Mouse (Mus musculus) brain, embryonic 14.5 days (tissue): ENCODE measurements around the gene Hk1.
"Not testable (repeated sequence)": the region's sequence is repeated elsewhere in the genome, so short reads cannot be mapped to it uniquely, and the experiment has no call there.

ENCODE experiments used
- CTCF ChIP-seq: fragments of 200-500 bp; IDR thresholded peaks from 2 replicates; pipeline ENCODE4 v1.5.1; 2012; ENCODE audit warnings: inconsistent platforms, mild to moderate bottlenecking, moderate library complexity, borderline replicate concordance; ENCODE audit not compliant: insufficient read depth, insufficient read length; ENCODE audit errors: extremely low read depth
- POLR2A ChIP-seq: fragments of 200-500 bp; IDR thresholded peaks from 2 replicates; pipeline ENCODE4 v1.6.1; 2012; ENCODE audit warnings: mild to moderate bottlenecking, inconsistent platforms, borderline replicate concordance; ENCODE audit not compliant: poor library complexity, insufficient read depth, insufficient read length, severe bottlenecking; ENCODE audit errors: extremely low read depth

DNA sequence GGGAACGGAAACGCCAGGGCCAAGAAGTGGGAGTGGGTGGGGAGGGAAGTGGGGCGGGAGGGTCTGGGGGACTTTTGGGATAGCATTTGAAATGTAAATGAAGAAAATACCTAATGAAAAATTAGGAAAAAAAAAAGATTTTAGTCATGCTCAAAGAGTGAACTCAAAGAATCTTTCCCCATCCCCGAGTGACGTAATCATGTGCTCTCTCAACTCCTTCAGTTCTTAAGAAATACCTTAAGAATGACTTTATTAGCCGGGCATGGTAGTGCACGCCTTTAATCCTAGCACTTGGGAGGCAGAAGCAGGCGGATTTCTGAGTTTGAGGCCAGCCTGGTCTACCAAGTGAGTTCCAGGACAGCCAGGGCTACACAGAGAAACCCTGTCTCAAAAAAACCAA, 56.9 kb downstream of the Hk1 start:
- not testable (repeated sequence) for TF ChIP-seq POLR2A, CTCF
